Mouse (Mus musculus) bone marrow, adult 2 months (tissue): ENCODE data around the gene Bckdk. TPM values are rescaled to one million over a fixed set of nuclear protein-coding genes. Genes with fewer than 3 reads are reported as not detected.
A peak's percentile ranks its signal among the peaks of the same experiment; 100 is the strongest.

Experiments
- H3K27ac ChIP-seq: fragments of 200-500 bp; 2 replicates; pipeline ENCODE4 v1.5.1; 2012; ENCODE audit warnings: low read depth, mild to moderate bottlenecking, control low read depth, inconsistent platforms, low read length; ENCODE audit not compliant: control insufficient read depth, poor library complexity, insufficient read depth
- H3K4me1 ChIP-seq: fragments of 200-500 bp; 2 replicates; pipeline ENCODE4 v1.6.1; 2011; ENCODE audit warnings: low read length; ENCODE audit not compliant: control insufficient read depth, insufficient read depth
- H3K4me3 ChIP-seq: fragments of 200-500 bp; replicated peaks from 2 replicates; pipeline ENCODE3; 2011; ENCODE audit warnings: mild to moderate bottlenecking, low read depth, low read length, control low read depth; ENCODE audit not compliant: control insufficient read depth
- CTCF ChIP-seq: fragments of 200-500 bp; IDR thresholded peaks from 2 replicates; pipeline ENCODE4 v1.5.1; 2011; ENCODE audit warnings: low read length, control low read depth; ENCODE audit not compliant: control insufficient read depth, insufficient read depth
- POLR2A ChIP-seq: fragments of 200-500 bp; IDR thresholded peaks from 2 replicates; pipeline ENCODE4 v1.6.1; 2011; ENCODE audit warnings: low read depth, mild to moderate bottlenecking, control low read depth, low read length, borderline replicate concordance; ENCODE audit not compliant: control insufficient read depth
- WGBS: fragments of 180-500 bp; shearing (Covaris S2); methylation state at CpG from one replicate; pipeline ENCODE4 v1.1.7; 2018; 5-methylcytosine and 5-hydroxymethylcytosine counted together
- polyA plus RNA-seq: library from polyadenylated mRNA; stranded (reverse); fragments of >200 nt; gene quantifications from 2 replicates; pipeline ENCODE4 v1.2.4, GENCODE M21; 2011; ENCODE audit warnings: low replicate concordance; ENCODE audit not compliant: missing spikeins, insufficient read depth, insufficient read length

Gene Bckdk
- polyA plus RNA-seq, result 42.4 and 66.8 TPM in 2 replicates

DNA sequence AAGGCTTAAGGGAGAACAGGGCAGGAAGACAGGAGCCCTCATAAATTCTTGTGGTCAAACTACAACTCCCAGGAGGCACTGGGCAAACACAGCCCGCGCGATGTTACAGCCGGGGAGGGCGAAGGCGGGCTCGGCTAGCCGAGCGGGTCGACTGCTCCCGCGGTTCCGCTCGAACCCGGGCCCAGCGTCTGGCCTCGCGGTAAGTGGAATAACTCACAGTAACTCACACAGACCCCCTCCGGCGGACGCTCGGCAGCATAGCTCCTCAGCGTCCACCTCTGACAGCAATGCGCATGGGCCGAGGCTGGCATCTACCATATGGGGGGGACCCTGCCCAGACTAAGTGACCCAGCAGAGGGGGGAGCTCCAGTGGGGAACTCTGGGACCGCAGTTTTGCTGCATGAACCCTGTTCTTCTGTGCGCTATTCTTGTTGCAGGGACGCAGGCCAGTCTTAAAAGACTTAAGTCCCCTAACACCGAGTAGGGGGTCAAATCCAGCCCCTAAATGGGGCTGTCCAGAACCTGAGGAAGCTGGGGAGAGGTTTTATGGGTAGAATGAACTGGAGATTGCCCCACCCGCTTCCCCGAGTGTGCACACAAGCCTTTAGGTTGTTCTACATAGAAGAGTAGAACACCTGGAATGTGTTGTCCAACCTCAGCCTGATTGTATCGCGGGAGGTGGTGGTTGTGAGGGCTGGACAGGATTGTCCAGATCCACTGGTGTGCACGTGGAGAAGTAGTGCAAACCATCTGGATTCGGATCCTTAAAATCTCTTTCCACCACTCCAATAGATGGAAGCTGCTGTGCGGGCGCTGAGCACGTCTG, at the start of gene Bckdk:
Bckdk (plus strand) TSS at position 112 of the 826 bp plus-strand sequence.
- whole genome bisulfite sequencing, result 5% methylated on average over 38 of the region's 38 CpGs
- TF ChIP-seq CTCF (no peak), POLR2A (peak; percentile 65; the same call in 1 of the 2 replicates)
- Histone ChIP-seq H3K4me3 (peak within 1 kb of the TSS; percentile 82), H3K4me1 (peaks cover 2% of the 10 kb centered on the region; the same call in 1 of the 2 replicates), H3K27ac (peak within 1 kb of the TSS; percentile 66)

DNA sequence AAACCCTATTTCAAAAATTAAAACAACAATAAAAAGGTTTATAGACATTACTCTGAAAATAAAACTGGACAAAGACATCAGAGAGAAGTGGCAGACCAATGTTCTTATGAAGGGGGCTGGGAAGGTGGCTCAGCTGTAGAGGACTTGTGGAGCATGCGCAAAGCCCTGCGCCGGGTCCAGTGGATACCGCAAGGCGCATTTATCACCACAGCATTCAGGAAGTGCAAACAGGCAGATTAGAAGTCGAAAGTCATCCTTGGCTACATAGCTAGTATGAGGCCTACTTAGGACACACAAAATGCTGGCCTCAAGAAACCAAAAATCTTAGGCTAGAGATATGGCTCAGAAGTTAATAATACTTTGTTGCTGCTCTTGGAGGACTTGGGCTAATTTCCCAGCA, 45.6 kb upstream of the Bckdk start:
- 59% methylated on average over 6 of the region's 6 CpGs for WGBS
- no peak overlapping the region for H3K27ac ChIP-seq
- no peak overlapping the region for H3K4me3 ChIP-seq
- TF ChIP-seq POLR2A (no peak), CTCF (no peak)
- no peaks in the 10 kb centered on the region for H3K4me1 ChIP-seq

GRCm38 (mm10) chr7:127866434-127866833, 37.4 kb upstream of the Bckdk start:
- H3K4me3 ChIP-seq, result no peak overlapping the region
- no peak for TF ChIP-seq CTCF
- TF ChIP-seq POLR2A, result no peak
- WGBS, result 95% methylated on average over 12 of the region's 12 CpGs
- H3K4me1 ChIP-seq, result no peaks in the 10 kb centered on the region
- H3K27ac ChIP-seq, result no peak overlapping the region

GRCm38 (mm10) chr7:127867641-127868040, 36.2 kb upstream of the Bckdk start:
- WGBS, result 94% methylated on average over 18 of the region's 18 CpGs
- TF ChIP-seq POLR2A, result no peak
- TF ChIP-seq CTCF, result no peak
- no peaks in the 10 kb centered on the region for H3K4me1 ChIP-seq

GRCm38 (mm10) chr7:127869149-127869810, 34.6 kb upstream of the Bckdk start:
- TF ChIP-seq CTCF (no peak), POLR2A (no peak)
- Histone ChIP-seq H3K4me3 (no peak overlapping the region), H3K27ac (no peak overlapping the region), H3K4me1 (no peaks in the 10 kb centered on the region)
- 86% methylated on average over 3 of the region's 3 CpGs for whole genome bisulfite sequencing

More at GRCm38 (mm10) chr7:127867641-127868040, 36.2 kb upstream of the Bckdk start:
- no peak overlapping the region for H3K27ac ChIP-seq
- H3K4me3 ChIP-seq, result no peak overlapping the region

GRCm38 (mm10) chr7:127870136-127870821, 33.6 kb upstream of the Bckdk start:
- WGBS, result 71% methylated on average over 5 of the region's 5 CpGs
- TF ChIP-seq POLR2A (no peak), CTCF (0 out of 2 replicates have a peak, but pooled peaks have one; percentile 13)
- Histone ChIP-seq H3K4me1 (no peaks in the 10 kb centered on the region), H3K27ac (no peak overlapping the region), H3K4me3 (no peak overlapping the region)

GRCm38 (mm10) chr7:127874812-127875626, 28.9 kb upstream of the Bckdk start:
- H3K4me3 ChIP-seq, result peak overlapping the region; percentile 92
- no peak for TF ChIP-seq CTCF
- TF ChIP-seq POLR2A, result 0 out of 2 replicates have a peak, but pooled peaks have one; percentile 4
- WGBS, result 4% methylated on average over 20 of the region's 20 CpGs
- H3K27ac ChIP-seq, result peak overlapping the region; percentile 91
- no peaks in the 10 kb centered on the region for H3K4me1 ChIP-seq

DNA sequence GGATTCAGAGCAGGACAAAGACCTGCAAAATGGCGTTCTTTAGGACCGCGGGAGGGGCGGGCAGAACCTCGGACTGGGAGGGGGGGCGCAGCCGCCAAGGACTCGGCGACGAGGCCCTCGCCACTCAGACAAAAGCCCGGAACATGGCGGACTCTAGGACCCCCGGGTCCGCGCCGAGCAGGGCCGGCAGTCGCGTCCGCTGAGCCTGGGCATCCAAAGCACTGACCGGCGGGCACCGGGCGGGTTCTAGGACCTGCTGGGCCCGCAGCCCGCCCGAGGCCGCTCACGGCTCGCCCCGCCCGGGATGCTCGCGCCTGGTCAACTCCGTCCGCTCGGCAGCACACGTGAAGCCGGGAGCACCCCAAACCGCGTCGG, 28.3 kb upstream of the Bckdk start:
- Histone ChIP-seq H3K27ac (peak overlapping the region; percentile 91), H3K4me1 (no peaks in the 10 kb centered on the region), H3K4me3 (peak overlapping the region; percentile 92)
- TF ChIP-seq POLR2A (no peak), CTCF (no peak)
- WGBS, result under 1% methylated on average over 43 of the region's 43 CpGs
